Mouse (Mus musculus) layer of hippocampus, postnatal 25 days (tissue): ENCODE data around the gene Trpm3. TPM values are rescaled to one million over a fixed set of nuclear protein-coding genes. Genes with fewer than 3 reads are reported as not detected.

ENCODE experiments used
- DNase-seq, 2 experiments: peaks; one replicate each; pipeline ENCODE4 v3.0.0; 2022; ENCODE audit warnings: mixed read lengths in 2 of 2, low spot score in 1 of 2; ENCODE audit errors: extremely low spot score in 1 of 2
- total RNA-seq, 2 experiments: library from RNA; stranded (reverse); gene quantifications; 2 replicates each; pipeline ENCODE4 v1.2.3; 2021

Trpm3 gene
- total RNA-seq, 2 experiments from 2014 or later: 46.2 to 55.0 TPM

- DNase-seq: no peak
Measured at GRCm38 (mm10) chr19:22960450-22961265, 821.8 kb downstream of the Trpm3 start.

GRCm38 (mm10) chr19:22962001-22962708, 823.3 kb downstream of the Trpm3 start:
- DNase-seq: no peak

- DNase-seq: no peak
Measured at GRCm38 (mm10) chr19:22962731-22963130, 823.9 kb downstream of the Trpm3 start.

- DNase-seq: no peak
Measured at GRCm38 (mm10) chr19:22963726-22964398, 825.0 kb downstream of the Trpm3 start.

GRCm38 (mm10) chr19:22965470-22965869, 826.6 kb downstream of the Trpm3 start:
- DNase-seq: no peak

- no peak for DNase-seq
Measured at GRCm38 (mm10) chr19:22973294-22973693, 834.4 kb downstream of the Trpm3 start.

GRCm38 (mm10) chr19:22973727-22974126, 834.9 kb downstream of the Trpm3 start:
- DNase-seq: no peak

- DNase-seq: no peak
Measured at GRCm38 (mm10) chr19:22975801-22976200, 837.0 kb downstream of the Trpm3 start.

GRCm38 (mm10) chr19:22977508-22977907, 838.7 kb downstream of the Trpm3 start:
- no peak for DNase-seq

- DNase-seq: no peak
Measured at GRCm38 (mm10) chr19:22978763-22979162, 839.9 kb downstream of the Trpm3 start.

- DNase-seq: no peak
Measured at GRCm38 (mm10) chr19:22979191-22979590, 840.3 kb downstream of the Trpm3 start.

- DNase-seq: no peak
Measured at GRCm38 (mm10) chr19:22987914-22988313, 849.1 kb downstream of the Trpm3 start.

GRCm38 (mm10) chr19:22993946-22994345, 855.1 kb downstream of the Trpm3 start:
- DNase-seq: no peak

- no peak for DNase-seq
Measured at GRCm38 (mm10) chr19:22994531-22994930, 855.7 kb downstream of the Trpm3 start.

GRCm38 (mm10) chr19:23000293-23000692, 861.4 kb downstream of the Trpm3 start:
- no peak for DNase-seq

- DNase-seq: peak; percentile 30 to 36
Measured at GRCm38 (mm10) chr19:23003861-23004260, 865.0 kb downstream of the Trpm3 start.

GRCm38 (mm10) chr19:23005851-23006250, 867.0 kb downstream of the Trpm3 start:
- no peak for DNase-seq

GRCm38 (mm10) chr19:23006517-23007273, 867.8 kb downstream of the Trpm3 start:
- peak in 1 of 2 experiments; percentile 51 for DNase-seq

- DNase-seq: no peak
Measured at GRCm38 (mm10) chr19:23013695-23014094, 874.8 kb downstream of the Trpm3 start.

- peak in 1 of 2 experiments; percentile 31 for DNase-seq
Measured at GRCm38 (mm10) chr19:23015516-23015915, 876.7 kb downstream of the Trpm3 start.
